Mouse (Mus musculus) T-helper 2 cell (primary cell): ENCODE measurements at regions not wholly inside any gene's neighbourhood (a gene's known extent, or its start where the extent isn't known, plus 50 kb on each side); places are given as distances from the start of the nearest gene placed in this dataset.

ENCODE experiments used
- in situ Hi-C: fragments of 300-600 bp; cut with MboI, MseI; formaldehyde crosslinking; loops from one replicate; pipeline ENCODE4 v1.15.1; 2025; ENCODE audit warnings: high pct_unique_total_duplicates

DNA sequence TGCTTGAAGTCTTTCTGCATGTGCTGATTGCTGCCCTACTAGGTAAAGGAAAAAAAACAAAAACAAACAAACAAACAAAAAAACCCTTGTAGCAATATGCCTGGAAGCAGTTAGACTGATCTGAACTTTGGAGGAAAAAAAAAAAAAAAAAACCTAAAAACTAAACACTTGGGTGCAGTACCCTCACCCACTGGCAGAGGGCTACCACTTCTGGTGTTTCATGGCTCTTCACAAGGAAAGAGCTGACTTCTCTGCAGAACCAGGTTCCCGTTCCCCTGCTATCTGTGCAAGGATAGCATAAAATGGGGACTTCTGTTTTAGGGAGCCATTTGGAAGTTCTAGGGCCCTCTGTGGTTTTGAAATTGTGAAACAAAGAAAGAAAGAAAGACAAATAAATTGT, 52.2 kb upstream of the Otud4 start:
- in situ Hi-C loops = no loop called here

DNA sequence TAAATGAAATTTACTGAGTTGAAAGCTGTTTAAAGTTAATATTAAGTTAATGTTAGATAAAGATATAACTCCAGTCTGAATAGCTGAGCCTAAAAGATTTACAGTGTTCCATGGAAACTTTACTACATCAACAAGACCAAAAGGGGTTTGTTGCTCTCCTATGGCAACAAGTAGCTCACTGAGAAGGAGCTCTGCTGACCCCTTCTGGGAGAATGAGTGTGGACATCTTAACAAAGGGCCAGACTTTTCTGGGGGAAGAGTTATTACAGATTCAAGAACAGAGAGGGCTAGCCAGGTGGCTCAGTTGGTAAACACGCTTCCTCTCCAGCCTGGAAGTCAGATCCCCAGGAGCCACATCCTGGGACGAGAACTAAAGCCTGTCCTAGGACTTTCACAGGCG, 54.5 kb upstream of the Otud4 start:
- in situ Hi-C loops = no loop called here

DNA sequence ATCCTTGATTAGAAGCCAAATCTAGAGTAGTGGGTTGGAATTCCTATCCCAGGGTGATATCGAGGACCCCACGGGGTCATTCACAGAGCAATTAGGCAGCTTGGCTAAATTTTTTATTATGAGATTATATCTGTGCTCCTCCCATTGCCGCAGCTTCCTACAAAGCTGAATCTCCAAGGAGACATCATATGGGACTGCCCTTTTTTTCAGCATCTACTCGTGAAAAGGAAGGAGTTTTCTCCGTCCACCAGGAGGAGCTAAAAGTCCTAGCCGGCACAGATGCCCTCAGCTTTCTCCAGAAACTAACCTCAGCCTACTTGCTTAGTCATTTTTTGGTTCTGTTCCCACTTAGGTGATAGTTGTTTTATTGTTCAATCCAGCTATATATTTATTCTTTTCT, 56.1 kb upstream of the Otud4 start:
- in situ Hi-C loops = no loop called here

DNA sequence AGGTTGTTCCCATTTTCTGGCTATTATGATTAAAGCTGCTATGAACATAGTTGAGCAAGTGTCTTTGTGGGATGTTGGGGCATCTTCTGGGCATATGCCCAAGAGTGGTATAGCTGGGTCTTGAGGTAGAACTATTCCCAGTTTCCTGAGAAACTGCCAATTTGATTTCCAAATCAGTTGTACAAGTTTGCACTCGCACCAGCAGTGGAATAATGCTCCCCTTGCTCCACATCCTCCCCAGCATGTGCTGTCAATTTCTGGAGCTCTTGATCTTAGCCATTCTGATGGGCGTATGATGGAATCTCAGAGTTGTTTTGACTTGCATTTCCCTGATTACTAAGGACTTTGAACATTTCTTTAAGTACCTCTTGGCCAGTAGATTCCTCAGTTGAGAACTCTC, 57.2 kb upstream of the Otud4 start:
- in situ Hi-C loops = no loop called here

DNA sequence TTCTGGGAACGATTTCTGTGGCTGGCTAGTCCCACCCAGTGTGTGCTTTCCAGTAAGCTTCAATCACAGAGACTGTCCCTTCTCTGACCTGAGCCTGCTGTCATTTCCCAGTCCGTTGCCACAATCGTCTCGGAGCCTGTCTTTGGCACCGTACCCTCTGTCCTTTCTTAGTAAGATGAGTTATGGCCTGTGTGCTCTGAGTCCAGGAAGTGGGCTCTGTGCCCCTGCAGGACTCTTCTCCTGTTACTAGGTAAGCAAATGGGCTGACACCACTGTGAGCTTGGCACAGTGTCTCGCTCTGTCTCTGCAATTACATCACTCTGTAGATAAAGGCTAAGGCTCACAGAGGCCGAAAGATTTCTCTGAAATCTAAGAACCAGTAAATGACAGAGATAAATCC, 63.3 kb upstream of the Otud4 start:
- in situ Hi-C loops = no loop called here

DNA sequence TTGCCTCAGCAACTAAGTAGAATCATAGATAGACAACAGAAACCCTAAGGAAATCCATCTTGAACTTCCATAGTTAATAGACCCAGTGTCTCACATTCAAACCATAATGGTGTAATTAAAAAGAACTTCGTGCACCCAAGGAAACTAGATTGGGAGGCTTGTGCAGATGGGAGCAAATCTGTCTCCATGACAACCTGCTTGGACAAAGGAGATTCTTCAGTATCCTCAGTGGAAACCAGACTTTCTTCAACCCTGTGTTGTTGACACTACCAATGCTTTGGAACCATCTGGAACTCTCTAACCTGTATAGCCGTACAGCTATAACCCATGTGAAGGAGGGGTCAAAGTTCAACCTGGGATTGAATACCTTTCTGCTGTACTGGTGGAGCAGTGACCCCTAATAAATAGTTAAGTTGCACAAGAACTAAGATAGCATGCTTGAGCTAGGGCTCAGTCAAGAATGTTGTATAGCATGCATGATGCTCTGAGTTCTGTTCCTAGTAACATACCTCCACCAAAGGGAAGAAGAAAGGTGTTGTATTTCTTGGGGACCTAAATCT, 64.2 kb upstream of the Otud4 start:
- in situ Hi-C loops = no loop called here

DNA sequence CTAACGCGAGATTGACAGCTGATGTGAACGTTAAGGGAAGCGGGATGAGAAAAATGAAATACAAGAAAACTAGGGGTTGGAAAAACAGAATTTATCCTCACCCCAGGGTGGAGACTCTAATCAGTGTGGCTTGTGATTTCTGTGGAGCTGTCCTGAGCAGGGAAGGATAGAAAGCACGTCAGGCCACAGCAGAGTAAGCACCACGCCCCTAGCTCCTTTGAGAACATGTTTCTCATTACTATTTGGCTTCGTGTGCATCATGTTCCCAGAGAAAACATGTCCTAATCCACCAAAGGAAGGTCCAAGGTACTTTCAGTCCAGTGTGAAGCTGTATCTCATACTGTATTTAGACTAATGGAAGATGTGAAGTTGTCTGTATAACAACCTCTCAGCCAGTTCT, 65.9 kb upstream of the Otud4 start:
- in situ Hi-C loops = no loop called here

DNA sequence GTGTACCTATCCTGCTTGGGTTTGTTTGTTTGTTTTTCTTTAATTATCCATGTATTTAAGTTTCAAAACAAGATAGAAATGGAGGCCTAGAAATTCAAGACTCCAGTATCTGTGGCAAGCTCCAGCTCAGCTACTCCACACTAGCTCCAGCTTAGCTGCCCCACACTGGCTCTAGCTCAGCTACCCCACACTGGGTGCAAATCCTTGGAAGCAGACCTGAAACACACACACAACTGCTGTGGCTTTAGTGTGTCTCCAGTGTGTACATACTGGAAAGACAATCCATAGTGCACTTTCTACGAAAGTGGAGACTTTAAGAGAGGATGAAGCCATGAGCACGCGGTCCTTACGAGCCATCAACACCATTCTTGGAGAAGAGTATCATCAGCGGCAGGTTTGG, 66.9 kb upstream of the Otud4 start:
- in situ Hi-C loops = no loop called here

DNA sequence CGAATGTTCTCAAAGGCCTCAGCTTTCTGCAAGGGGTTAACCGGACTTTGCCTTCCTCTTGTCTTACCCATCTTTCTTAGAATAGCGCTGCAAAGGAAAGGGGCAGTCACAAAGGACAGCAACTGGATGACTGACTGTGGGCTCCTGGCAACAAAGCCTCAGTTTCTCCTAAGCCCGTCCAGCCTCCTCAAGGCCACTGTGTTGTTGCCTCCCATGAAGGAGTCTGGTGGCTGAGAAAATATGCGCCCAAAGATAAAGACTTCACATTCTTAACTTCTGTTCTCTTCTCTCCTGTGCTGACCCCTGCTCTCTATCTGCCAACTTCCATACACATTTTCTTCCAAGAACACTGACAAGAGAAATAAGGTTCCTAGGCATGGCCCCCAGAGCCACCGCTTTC, 76.3 kb upstream of the Otud4 start:
- in situ Hi-C loops = no loop called here

DNA sequence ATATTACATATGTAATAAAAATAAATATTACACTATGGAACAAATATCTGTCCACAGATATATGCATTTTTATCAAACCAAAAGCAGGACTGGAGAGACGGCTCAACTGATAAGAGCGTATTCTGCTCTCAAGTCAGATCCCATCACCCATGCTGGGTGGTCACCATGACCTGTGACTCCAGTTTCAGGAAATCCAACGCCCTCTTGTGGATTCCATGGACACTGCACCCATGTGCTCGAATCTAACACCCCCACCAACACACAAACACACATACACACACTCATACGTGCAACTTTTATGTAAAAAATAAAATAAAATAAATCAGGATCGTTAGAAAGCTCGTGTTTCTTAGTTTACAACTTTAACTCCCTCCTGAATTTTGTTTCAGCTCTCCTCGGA, 76.7 kb upstream of the Otud4 start:
- in situ Hi-C loops = no loop called here

DNA sequence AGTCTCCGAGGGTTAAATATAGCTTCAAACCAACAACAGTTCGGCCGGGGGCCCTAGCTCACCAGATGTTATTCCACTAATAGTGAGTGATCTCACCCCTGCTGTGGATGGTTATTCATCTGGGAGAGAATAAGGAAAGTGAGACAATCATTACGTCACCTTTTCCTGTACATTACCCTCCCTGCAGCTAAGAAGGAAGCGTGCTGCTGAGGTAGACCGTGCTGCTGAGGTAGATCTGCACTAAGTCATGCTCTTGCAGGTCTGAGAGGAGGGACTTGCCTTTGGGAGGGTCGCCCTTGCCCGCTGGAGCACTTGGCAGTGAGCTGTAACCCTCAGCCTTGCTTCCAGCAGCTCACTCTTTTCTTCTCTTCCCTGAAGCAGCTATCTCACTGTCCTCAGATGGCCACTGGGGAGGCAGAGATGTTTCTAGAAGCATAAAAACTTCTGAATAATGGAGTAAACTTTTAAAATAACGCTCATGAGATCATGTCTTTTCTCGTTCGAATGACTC, 77.3 kb upstream of the Otud4 start:
- in situ Hi-C loops = no loop called here

DNA sequence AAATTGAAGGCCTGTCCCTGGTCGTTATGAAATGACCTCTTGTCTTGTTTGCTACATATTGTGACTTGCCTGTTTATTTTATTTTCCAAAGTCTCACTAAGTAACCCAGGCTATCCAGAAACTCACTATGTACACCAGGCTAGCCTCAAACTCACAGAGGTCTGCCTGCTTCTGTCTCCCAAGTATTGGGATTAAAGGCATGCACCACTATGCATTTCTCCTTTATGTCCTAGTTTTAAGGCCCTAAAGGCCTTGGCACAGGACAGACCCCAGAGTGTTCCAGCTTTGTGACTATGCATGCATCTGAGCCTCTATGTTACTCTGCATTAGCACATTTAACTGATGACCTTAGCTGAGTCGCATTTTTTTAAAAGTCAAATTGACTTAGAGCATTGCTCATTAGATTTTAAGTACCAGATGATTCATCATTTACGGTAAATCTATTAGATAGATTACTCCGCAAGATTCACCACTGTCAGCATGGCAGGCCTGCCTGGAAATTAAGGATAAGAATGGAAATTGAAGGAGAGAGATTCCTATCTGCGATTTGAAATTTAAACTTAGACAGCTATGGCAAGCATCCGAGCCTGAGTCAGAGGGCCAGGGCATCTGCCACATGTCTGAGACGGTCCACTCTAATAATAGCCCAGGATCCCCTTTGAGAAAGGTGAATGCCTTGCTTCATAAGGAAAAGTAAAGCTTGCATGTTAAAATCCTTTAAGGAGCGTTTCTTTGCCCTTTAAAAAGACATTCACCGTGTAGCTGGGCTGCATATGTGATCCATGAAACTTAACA, 78.0 kb upstream of the Otud4 start:
- in situ Hi-C loops = no loop called here

DNA sequence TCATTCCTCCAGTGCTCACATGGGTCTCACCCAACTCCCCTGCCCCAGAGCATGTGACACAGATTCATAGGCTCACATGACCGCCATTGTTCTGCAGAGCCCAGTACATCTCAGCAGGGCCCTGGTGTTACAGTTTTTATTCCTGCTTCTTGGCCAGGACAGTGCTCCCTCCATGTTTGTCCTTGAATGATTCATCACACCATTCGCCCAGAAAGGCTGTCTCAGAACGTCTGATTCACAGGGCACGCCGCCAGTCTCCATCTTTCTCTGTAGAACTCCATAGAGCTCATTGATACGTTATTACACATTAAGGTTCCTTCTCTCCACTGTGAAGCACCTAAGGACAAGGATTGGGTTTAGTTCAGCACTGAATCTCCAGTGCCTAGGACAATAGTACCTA, 79.9 kb upstream of the Otud4 start:
- in situ Hi-C loops = no loop called here

DNA sequence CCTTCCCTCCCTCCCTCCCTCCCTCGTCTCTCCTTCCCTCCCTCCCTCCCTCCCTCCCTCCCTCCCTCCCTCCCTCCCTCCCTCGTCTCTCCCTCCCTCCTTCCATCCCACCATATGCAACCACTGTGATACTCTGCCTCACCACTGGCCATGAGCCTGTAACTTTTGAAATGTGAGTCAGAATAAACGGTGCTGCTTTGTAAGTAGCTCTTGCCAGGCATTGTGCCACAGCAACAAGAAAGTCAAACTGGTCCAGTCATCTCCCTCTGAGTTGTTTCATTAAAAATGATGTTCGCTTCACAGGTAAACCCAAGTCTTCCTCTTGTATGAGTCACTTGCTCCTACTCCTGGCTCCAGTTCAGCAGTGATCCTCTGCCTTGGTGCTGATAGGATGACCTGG, 85.1 kb upstream of the Otud4 start:
- in situ Hi-C loops = loop anchor here (5.0 kb wide), 1 partner anchor 77 kb away; no protein-coding TSS in a partner anchor

DNA sequence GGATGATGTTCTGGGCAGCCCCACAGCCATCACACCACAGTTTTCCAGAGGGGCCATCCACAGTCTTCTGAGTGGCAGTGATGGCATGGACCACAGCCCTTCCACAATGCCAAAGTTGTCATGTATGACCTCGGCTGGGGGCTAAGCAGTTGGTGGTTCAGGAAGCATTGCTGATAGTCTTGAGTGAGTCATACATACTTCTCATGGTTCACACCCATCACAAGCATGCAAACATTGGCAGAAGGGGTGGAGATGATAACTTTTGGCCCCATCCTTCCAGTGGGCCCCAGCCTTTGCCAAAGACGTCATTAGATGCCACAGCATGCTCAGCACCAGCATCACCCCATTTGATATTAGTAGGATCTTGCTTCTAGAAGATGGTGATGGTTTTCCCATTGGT, 89.3 kb upstream of the Otud4 start:
- in situ Hi-C loops = loop anchor here (5.0 kb wide), 1 partner anchor 73 kb away; no protein-coding TSS in a partner anchor

DNA sequence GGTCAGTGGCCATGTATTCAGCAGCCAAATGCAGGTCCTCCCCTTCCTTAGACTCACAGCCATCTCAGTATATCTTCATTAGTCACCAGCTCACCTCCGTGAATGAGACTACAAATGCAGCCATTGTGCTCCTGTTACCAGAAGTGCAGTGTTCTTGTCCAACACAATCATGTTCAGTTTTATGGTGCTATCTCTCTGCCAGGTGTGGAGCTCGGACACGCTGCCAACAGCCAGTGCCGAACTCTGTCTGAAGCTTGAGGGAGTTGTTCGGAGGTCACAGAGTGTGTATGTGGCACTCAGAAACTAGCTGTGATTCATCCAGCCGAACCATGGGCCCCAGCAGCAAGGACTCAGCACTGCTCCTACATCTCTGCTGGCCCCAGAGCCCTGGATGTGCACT, 91.3 kb upstream of the Otud4 start:
- in situ Hi-C loops = no loop called here

DNA sequence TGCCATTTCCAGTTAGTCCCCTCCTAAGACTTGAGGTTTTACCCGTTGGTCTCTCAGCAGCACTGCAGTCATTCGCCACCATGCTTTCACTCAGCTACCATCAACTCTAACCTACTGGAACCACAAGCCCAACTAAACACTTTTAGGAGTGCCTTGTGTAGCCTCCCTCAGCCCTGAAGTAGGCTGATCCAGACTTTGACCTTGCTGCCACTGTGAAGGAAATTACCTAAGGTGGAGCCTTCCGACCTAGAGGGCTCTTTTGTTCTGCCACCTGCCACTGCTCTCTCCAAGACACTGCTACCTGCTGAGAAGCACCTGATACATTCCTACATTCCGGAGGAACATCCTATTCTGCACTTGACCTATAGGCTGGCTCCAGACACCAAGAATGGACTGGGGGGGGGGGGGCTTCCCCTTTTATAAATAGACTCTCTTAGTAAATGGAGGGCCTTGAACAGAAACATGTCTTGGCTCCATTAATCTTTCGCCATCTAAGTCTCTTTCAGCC, 93.5 kb upstream of the Otud4 start:
- in situ Hi-C loops = no loop called here

DNA sequence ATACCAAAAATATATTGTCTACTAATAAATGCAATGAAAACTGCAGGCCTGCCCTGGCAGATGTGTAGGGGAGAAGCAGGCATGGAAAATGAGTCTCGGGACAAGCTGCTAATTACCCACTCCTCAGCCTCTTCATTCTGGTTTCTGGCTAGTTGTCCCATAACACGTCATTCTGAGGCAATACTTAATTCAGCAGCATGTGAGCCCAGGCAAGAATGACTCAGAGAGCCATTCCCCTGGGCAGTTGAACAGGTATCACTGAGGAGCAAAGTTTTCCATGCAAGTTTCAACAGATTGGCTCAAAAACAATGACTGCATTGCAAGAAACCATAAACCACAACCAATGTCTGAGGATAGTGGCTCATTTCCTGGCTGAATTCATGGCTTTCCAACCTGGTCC, 97.0 kb upstream of the Otud4 start:
- in situ Hi-C loops = no loop called here

DNA sequence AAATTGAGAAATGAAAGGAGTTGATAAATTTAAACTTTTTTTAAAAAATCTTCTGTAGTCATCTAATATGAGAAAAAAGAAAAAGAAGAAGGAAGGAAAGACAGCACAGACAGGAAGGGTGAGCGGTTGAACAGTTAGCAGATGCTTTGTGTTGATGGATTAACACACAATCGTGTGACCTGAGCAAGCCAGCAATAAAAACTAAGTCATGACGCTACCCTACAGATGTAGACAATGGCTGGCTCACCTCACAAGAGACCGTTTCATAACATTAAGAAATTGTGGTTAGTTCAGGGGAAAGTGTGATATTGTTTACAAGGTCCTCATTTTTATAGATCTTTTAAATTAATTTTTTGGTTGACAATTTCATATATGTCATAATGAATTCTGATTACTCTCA, 99.4 kb upstream of the Otud4 start:
- in situ Hi-C loops = no loop called here

DNA sequence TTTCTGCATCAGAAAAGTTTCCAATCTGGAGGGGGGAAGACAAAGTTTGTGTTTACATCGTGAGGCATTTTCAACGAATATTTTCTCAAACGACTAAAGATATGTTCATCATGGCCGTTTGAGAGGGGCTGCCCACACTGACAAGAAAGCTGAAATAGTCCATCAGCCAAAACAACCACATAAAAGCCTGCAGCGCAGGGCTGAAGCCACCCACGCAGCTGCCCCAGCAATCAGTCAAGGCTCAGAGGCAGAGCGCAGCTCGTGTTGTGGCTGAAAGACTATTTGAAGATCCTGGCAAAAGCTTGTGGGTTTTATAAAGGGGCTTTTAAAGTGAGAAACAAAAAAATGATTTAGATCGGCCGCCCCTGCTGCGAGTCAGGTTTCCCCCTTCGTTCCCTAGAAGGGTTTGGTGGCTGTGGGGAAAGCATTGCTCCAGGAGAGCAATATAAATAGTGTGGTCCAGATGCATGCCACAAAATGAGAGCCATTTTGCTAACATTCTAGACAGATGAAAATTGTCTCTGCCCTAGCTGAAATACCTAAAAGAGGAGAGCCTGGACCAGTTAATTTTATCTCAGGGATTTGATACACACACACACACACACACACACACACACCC, 105.0 kb upstream of the Otud4 start:
- in situ Hi-C loops = loop anchor here (5.0 kb wide), 1 partner anchor 72 kb away; no protein-coding TSS in a partner anchor

DNA sequence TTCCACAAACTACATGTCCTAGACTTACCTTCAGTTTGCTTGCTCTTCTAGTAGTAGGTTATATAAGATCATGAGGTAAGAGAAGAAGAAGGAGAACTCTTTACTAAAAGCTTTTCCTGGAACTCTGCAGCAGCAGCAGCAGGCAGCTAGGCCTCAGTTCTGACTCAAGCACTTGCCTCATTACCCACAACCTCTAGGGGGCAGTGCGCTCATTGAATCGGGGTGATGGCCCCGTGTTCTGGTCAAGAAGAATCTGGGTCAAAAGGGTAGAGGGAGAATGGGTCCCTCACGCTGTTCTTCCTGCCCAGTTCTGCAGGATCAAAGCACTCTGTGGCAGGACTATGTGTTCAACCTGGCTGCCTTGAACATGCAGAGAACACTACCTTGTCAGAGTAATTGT, 109.9 kb upstream of the Otud4 start:
- in situ Hi-C loops = loop anchor here (5.0 kb wide), 1 partner anchor 103 kb away; no protein-coding TSS in a partner anchor

DNA sequence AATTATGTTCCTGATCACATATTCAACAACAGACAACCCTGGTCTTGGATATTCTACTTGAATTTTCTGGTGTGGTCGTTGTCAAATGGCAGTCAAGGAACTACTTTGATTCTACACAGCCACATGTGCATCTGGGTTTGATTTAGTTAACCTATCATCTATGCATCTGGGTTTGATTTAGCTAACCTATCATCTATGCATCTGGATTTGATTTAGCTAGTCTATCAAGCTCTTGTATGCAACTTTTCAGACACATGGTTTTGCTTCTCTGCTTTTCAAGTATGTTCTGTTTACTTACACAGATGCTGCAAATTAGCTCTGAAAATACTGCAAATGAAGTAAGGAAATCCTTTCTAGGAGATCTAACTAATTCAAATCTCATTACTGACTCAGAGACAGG, 117.4 kb upstream of the Otud4 start:
- in situ Hi-C loops = no loop called here

DNA sequence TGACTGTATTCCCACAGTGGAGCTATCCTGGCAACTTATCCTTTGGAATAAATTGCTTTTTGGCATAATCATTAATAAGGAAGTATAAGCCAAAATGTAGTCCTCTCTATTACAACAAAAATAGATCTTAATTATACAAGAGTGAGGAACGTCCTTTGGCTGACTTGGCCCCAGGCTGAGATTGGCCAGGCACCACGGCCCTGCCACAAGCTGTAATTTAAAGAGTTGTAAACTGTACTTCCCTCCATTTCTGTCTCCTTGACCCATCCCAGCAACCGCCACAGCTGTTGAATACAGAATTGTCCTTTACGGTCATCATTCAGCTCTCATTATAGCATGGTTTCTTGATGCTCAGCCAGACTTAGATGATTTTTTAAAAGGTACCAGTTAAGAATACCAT, 119.6 kb upstream of the Smad1 start:
- in situ Hi-C loops = no loop called here
